Mouse (Mus musculus) embryonic fibroblast, embryonic 13.5 days (primary cell): ENCODE measurements around the gene Rprm.

Source experiments
- CTCF ChIP-seq: IDR thresholded peaks from 2 replicates; pipeline ENCODE4 v1.5.1; 2011; ENCODE audit warnings: mild to moderate bottlenecking, control low read depth, low read length, moderate library complexity, borderline replicate concordance; ENCODE audit not compliant: insufficient read depth
- POLR2A ChIP-seq: IDR thresholded peaks from 2 replicates; pipeline ENCODE4 v1.6.1; 2011; ENCODE audit warnings: low read depth, mild to moderate bottlenecking, control low read depth, low read length, moderate library complexity

GRCm38 (mm10) chr2:54111294-54111693 is 25.9 kb upstream of the Rprm start:
- TF ChIP-seq CTCF (no peak), POLR2A (no peak)
